Mouse (Mus musculus): ENCODE results near the gene Dda1.

The Dda1 gene

GRCm38 (mm10) chr8:71474785-71475701, 6.0 kb downstream of the Dda1 start:
- no peaks in the 10 kb centered on the region; the same call in 1 of the 2 replicates for H3K36me3 ChIP-seq (ENCODE audit: control insufficient read depth, insufficient read depth, low read length, poor library complexity, severe bottlenecking)
- DNase-seq (ENCODE audit: low read depth, low spot score) = no peak
- no peaks in the 10 kb centered on the region for H3K27me3 ChIP-seq (ENCODE audit: control insufficient read depth, insufficient read depth, low read length, poor library complexity, severe bottlenecking)

DNA sequence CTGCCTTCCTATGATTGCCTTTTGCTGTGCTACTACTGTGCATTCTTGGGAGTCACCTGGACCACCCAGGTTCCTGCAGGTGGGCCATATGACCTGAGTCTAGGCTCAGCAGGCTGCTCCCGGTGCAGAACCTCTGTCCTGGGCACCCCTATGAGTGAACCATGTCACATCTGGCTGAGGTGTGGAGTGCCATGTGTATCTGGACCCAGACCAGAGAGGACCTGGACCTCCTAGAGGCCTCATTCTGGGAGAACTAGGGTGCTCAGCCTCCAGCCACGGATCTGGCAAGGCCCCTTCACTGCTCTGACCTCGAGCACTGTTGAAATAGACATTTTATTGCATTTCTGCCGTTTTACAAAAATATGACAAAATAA, 6.7 kb downstream of the Dda1 start:
- no peak for DNase-seq (ENCODE audit: low read depth, low spot score)
- Histone ChIP-seq H3K27me3 (ENCODE audit: control insufficient read depth, insufficient read depth, low read length, poor library complexity, severe bottlenecking) (no peaks in the 10 kb centered on the region), H3K36me3 (ENCODE audit: control insufficient read depth, insufficient read depth, low read length, poor library complexity, severe bottlenecking) (no peaks in the 10 kb centered on the region; the same call in 1 of the 2 replicates)

GRCm38 (mm10) chr8:71476099-71476940, 7.3 kb downstream of the Dda1 start:
- no peaks in the 10 kb centered on the region; the same call in 1 of the 2 replicates for H3K36me3 ChIP-seq (ENCODE audit: control insufficient read depth, insufficient read depth, low read length, poor library complexity, severe bottlenecking)
- no peaks in the 10 kb centered on the region for H3K27me3 ChIP-seq (ENCODE audit: control insufficient read depth, insufficient read depth, low read length, poor library complexity, severe bottlenecking)
- peak; percentile 68 for DNase-seq (ENCODE audit: low read depth, low spot score)

DNA sequence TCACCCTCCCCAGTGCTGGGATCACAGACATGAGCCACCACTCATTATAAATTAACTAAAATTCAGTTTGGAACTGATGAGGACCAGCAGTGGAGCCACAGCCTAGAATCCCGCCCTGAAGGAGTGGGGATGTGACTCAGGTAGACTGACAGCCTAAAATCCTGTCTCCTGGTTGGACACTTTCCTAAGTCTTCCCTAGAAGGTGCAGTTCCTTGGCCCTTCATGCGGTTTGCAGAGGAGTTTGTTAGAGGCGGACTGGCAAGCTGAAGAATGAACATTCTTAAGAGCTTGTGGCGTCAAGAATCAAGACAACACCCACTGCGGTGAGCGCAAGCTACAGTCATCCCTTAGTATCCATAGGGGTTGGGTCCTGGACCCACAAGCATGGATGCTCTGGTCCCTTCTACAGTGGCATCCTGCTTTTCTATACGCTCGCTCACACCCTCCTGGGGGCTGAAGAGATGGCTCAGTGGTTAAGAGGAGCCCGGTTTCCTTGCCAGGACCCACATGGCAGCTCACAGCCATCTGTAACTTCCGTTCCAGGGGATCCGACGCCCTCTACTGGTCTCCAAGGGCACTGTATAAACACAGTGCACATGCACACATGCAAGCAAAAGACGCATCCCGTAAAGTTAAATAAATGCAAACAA, 8.3 kb downstream of the Dda1 start:
- Histone ChIP-seq H3K36me3 (ENCODE audit: control insufficient read depth, insufficient read depth, low read length, poor library complexity, severe bottlenecking) (no peaks in the 10 kb centered on the region; the same call in 1 of the 2 replicates), H3K27me3 (ENCODE audit: control insufficient read depth, insufficient read depth, low read length, poor library complexity, severe bottlenecking) (no peaks in the 10 kb centered on the region)
- DNase-seq (ENCODE audit: low read depth, low spot score) = peak; percentile 57

GRCm38 (mm10) chr8:71478943-71479342, 9.9 kb downstream of the Dda1 start:
- no peak for DNase-seq (ENCODE audit: low read depth, low spot score)
- Histone ChIP-seq H3K36me3 (ENCODE audit: control insufficient read depth, insufficient read depth, low read length, poor library complexity, severe bottlenecking) (no peaks in the 10 kb centered on the region; the same call in 1 of the 2 replicates), H3K27me3 (ENCODE audit: control insufficient read depth, insufficient read depth, low read length, poor library complexity, severe bottlenecking) (no peaks in the 10 kb centered on the region)

- H3K27me3 ChIP-seq (ENCODE audit: control insufficient read depth, insufficient read depth, low read length, poor library complexity, severe bottlenecking) = no peaks in the 10 kb centered on the region
- no peaks in the 10 kb centered on the region for H3K36me3 ChIP-seq (ENCODE audit: control insufficient read depth, insufficient read depth, low read length, poor library complexity, severe bottlenecking)
- peak; percentile 75 for DNase-seq (ENCODE audit: low read depth, low spot score)
Measured at GRCm38 (mm10) chr8:71483932-71484331, 14.9 kb downstream of the Dda1 start.

GRCm38 (mm10) chr8:71484736-71485135, 15.7 kb downstream of the Dda1 start:
- no peak for DNase-seq (ENCODE audit: low read depth, low spot score)
- Histone ChIP-seq H3K27me3 (ENCODE audit: control insufficient read depth, insufficient read depth, low read length, poor library complexity, severe bottlenecking) (no peaks in the 10 kb centered on the region), H3K36me3 (ENCODE audit: control insufficient read depth, insufficient read depth, low read length, poor library complexity, severe bottlenecking) (no peaks in the 10 kb centered on the region)

- H3K27me3 ChIP-seq (ENCODE audit: control insufficient read depth, insufficient read depth, low read length, poor library complexity, severe bottlenecking) = no peaks in the 10 kb centered on the region
- DNase-seq (ENCODE audit: low read depth, low spot score) = peak; percentile 84
- no peaks in the 10 kb centered on the region for H3K36me3 ChIP-seq (ENCODE audit: control insufficient read depth, insufficient read depth, low read length, poor library complexity, severe bottlenecking)
Measured at GRCm38 (mm10) chr8:71485142-71486135, 16.4 kb downstream of the Dda1 start, which contains the start of gene Ano8. Gene Ano8, minus strand, starts transcription at chr8:71485963.

- Histone ChIP-seq H3K36me3 (ENCODE audit: control insufficient read depth, insufficient read depth, low read length, poor library complexity, severe bottlenecking) (no peaks in the 10 kb centered on the region), H3K27me3 (ENCODE audit: control insufficient read depth, insufficient read depth, low read length, poor library complexity, severe bottlenecking) (no peaks in the 10 kb centered on the region)
- DNase-seq (ENCODE audit: low read depth, low spot score) = no peak
Measured at GRCm38 (mm10) chr8:71486136-71486529, 17.1 kb downstream of the Dda1 start.

DNA sequence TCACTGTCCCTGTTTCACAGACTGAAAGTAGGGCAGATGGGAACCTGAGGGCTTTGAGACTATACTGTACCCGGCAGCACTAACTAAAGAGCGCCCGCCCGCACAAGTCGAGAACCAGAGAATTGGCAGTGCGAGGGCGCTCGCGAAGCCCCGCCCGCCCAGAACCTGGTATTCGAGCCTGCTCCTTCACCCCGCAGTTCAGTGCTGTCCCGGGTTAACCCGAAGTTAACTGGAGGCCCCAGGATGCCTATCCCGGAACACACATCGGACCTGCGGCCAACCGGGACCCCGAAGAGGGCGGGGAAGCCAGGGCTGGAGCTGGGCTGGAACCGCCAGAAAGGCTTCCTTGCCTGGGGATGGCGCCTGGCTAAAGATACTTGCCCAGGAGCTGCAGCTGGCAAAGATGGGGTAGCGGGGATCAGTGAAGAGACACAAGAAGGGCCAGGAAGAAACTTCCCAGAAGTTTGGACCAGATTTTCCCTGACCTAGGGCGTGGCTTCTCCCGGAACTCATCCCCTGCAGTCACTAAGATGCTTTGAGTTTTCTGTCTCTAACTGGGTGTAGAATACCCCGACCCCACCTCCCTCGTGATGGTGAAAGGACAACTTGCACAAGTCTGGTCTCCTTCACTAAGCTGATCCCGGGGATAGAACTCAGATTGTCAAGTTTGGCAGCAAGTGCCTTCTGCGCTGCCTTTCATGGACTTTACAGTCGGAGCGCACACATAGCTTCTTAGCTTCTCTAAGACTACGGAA, 18.9 kb downstream of the Dda1 start, which contains the start of gene Gtpbp3:
Gene Gtpbp3 (plus strand): TSS at position 413 of the 755 bp plus-strand sequence.
- Histone ChIP-seq H3K27me3 (ENCODE audit: control insufficient read depth, insufficient read depth, low read length, poor library complexity, severe bottlenecking) (no peaks in the 10 kb centered on the region), H3K36me3 (ENCODE audit: control insufficient read depth, insufficient read depth, low read length, poor library complexity, severe bottlenecking) (no peaks in the 10 kb centered on the region; the same call in 1 of the 2 replicates)
- peak; percentile 72 for DNase-seq (ENCODE audit: low read depth, low spot score)

GRCm38 (mm10) chr8:71488454-71488853, 19.5 kb downstream of the Dda1 start:
- Histone ChIP-seq H3K36me3 (ENCODE audit: control insufficient read depth, insufficient read depth, low read length, poor library complexity, severe bottlenecking) (no peaks in the 10 kb centered on the region; the same call in 1 of the 2 replicates), H3K27me3 (ENCODE audit: control insufficient read depth, insufficient read depth, low read length, poor library complexity, severe bottlenecking) (no peaks in the 10 kb centered on the region)
- DNase-seq (ENCODE audit: low read depth, low spot score) = peak; percentile 95

DNA sequence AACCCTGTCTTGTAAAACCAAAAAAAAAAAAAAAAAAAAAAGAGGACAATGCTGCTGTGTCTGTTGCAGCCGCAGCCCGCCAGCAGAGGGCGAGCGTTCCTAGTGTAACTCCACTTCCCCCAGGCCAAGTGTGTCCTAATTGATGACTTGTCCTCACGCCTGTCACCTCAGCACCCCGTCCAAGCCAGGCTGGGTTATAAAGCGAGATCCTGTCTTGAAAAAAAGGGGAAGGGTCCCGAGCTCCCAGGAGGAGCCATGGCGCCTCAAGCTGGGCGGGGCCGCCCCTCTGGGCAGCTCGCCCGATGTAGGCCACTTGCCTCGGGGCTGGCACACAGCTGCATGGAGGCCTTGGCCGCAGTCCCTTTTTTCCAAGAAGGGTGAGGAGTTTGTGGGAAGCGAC, 26.0 kb downstream of the Dda1 start:
- peak; percentile 90 for DNase-seq (ENCODE audit: low read depth, low spot score)
- no peaks in the 10 kb centered on the region for H3K27me3 ChIP-seq (ENCODE audit: control insufficient read depth, insufficient read depth, low read length, poor library complexity, severe bottlenecking)
- no peaks in the 10 kb centered on the region; the same call in 1 of the 2 replicates for H3K36me3 ChIP-seq (ENCODE audit: control insufficient read depth, insufficient read depth, low read length, poor library complexity, severe bottlenecking)

- H3K36me3 ChIP-seq (ENCODE audit: control insufficient read depth, insufficient read depth, low read length, poor library complexity, severe bottlenecking) = no peaks in the 10 kb centered on the region; the same call in 1 of the 2 replicates
- no peaks in the 10 kb centered on the region for H3K27me3 ChIP-seq (ENCODE audit: control insufficient read depth, insufficient read depth, low read length, poor library complexity, severe bottlenecking)
- no peak for DNase-seq (ENCODE audit: low read depth, low spot score)
Measured at GRCm38 (mm10) chr8:71495811-71496210, 26.8 kb downstream of the Dda1 start.
